Mouse (Mus musculus): ENCODE data around the gene Ccl21b.
"Not testable (repeated sequence)": the region's sequence is repeated elsewhere in the genome, so short reads cannot be mapped to it uniquely, and the experiment has no call there.

Gene Ccl21b

DNA sequence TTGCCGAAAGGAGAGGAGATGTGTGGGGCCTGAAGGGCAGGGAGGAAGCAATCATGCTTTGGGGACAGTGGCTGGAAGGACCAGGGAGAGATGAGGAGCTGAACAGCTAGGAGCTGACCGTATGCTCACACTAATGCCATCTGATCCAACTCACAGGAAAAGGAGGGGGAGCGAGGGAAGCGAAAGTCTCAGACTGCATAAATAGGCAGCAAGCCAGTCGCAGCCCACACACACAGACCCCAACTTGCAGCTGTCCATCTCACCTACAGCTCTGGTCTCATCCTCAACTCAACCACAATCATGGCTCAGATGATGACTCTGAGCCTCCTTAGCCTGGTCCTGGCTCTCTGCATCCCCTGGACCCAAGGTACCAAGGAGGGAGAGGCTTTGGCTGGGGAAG lies at the start of gene Ccl21b:
Gene Ccl21b, plus strand, starts transcription at position 301 of the 400 bp plus-strand sequence.
- DNase-seq: not testable (repeated sequence)

DNA sequence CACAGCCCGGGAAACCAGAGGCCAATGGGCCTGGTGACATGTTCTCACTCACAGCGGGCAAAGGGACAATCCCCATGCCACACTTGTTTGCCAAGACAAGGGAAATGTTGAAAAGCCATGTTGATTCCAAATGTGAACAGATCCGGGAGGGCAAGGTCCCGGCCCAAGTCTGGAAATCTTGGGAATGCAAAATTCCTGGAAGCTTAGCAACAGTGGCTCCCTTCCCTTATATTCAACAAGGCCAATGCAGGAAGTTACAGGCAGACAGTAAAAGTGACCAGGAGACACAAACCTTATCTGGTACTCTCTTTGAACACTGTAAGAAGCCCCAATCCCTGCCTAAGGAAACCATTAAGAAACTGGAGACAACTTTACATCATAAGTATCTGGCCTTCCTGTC lies 15.2 kb upstream of the Ccl21b start, which contains the start of gene Gm10600:
Gene Gm10600, plus strand, starts transcription at position 301 of the 400 bp plus-strand sequence.
- DNase-seq: not testable (repeated sequence)

DNA sequence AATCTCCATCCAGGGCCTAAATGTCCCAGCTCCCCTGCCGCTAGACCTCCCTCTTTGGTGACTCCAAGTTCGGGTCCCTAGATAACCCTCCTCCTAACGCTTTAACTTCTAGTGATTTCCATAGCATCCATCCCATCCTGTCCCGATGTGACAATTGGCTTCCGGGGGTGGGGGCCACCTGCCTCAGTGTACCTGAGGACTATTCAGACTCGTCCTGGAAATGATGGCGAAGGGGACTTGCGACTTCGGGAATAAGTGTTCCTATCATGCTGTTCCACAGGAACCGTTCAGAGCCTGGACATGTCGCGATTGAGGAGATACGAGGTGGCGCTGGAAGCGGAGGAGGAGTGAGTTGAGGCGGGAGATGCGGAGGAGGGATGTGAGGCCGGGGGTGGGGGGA lies 38.4 kb downstream of the Ccl21b start, which contains the start of gene Gm21953:
Gene Gm21953, plus strand, starts transcription at position 301 of the 400 bp plus-strand sequence.
- DNase-seq: not testable (repeated sequence)
